Mouse (Mus musculus): ENCODE measurements around the gene Aebp2. TPM values are rescaled to one million over a fixed set of nuclear protein-coding genes. Genes with fewer than 3 reads are reported as not detected.
"Not testable (repeated sequence)": the region's sequence is repeated elsewhere in the genome, so short reads cannot be mapped to it uniquely, and the experiment has no call there.

Aebp2 gene
- total RNA-seq (2015; ENCODE audit: low replicate concordance) (14.3 and 18.7 TPM in 2 replicates), total RNA-seq (2017; ENCODE audit: low replicate concordance) (22.5 and 24.9 TPM in 2 replicates)

GRCm38 (mm10) chr6:140622391-140623225 lies at the start of gene Aebp2:
Gene Aebp2, plus strand, starts transcription at chr6:140622663.
- peak; percentile 21; the same call in 1 of the 2 replicates for ATAC-seq (replicated peaks; ENCODE audit: low FRiP score, poor library complexity, severe bottlenecking)

- no peak for ATAC-seq (replicated peaks; ENCODE audit: low FRiP score, poor library complexity, severe bottlenecking)
Observed at GRCm38 (mm10) chr6:140574943-140575342, 47.5 kb upstream of the Aebp2 start.

- no peak for ATAC-seq (replicated peaks; ENCODE audit: low FRiP score, poor library complexity, severe bottlenecking)
Observed at GRCm38 (mm10) chr6:140576133-140576532, 46.3 kb upstream of the Aebp2 start.

GRCm38 (mm10) chr6:140576961-140577821 lies 45.3 kb upstream of the Aebp2 start:
- no peak for ATAC-seq (replicated peaks; ENCODE audit: low FRiP score, poor library complexity, severe bottlenecking)

GRCm38 (mm10) chr6:140577822-140578170 lies 44.7 kb upstream of the Aebp2 start:
- ATAC-seq (replicated peaks; ENCODE audit: low FRiP score, poor library complexity, severe bottlenecking): no peak

- ATAC-seq (replicated peaks; ENCODE audit: low FRiP score, poor library complexity, severe bottlenecking): not testable (repeated sequence)
Observed at GRCm38 (mm10) chr6:140578985-140579384, 43.5 kb upstream of the Aebp2 start.

- ATAC-seq (replicated peaks; ENCODE audit: low FRiP score, poor library complexity, severe bottlenecking): no peak
Observed at GRCm38 (mm10) chr6:140580170-140580569, 42.3 kb upstream of the Aebp2 start.

GRCm38 (mm10) chr6:140586714-140587259 lies 35.7 kb upstream of the Aebp2 start:
- no peak for ATAC-seq (replicated peaks; ENCODE audit: low FRiP score, poor library complexity, severe bottlenecking)

- ATAC-seq (replicated peaks; ENCODE audit: low FRiP score, poor library complexity, severe bottlenecking): no peak
Observed at GRCm38 (mm10) chr6:140591331-140591730, 31.1 kb upstream of the Aebp2 start.

GRCm38 (mm10) chr6:140592713-140593112 lies 29.8 kb upstream of the Aebp2 start:
- no peak for ATAC-seq (replicated peaks; ENCODE audit: low FRiP score, poor library complexity, severe bottlenecking)

- no peak for ATAC-seq (replicated peaks; ENCODE audit: low FRiP score, poor library complexity, severe bottlenecking)
Observed at GRCm38 (mm10) chr6:140593420-140594170, 28.9 kb upstream of the Aebp2 start.

GRCm38 (mm10) chr6:140595551-140595950 lies 26.9 kb upstream of the Aebp2 start:
- ATAC-seq (replicated peaks; ENCODE audit: low FRiP score, poor library complexity, severe bottlenecking): not testable (repeated sequence)

- ATAC-seq (replicated peaks; ENCODE audit: low FRiP score, poor library complexity, severe bottlenecking): no peak
Observed at GRCm38 (mm10) chr6:140597381-140598329, 24.8 kb upstream of the Aebp2 start.

GRCm38 (mm10) chr6:140598516-140598915 lies 23.9 kb upstream of the Aebp2 start:
- no peak for ATAC-seq (replicated peaks; ENCODE audit: low FRiP score, poor library complexity, severe bottlenecking)

GRCm38 (mm10) chr6:140599337-140599736 lies 23.1 kb upstream of the Aebp2 start:
- ATAC-seq (replicated peaks; ENCODE audit: low FRiP score, poor library complexity, severe bottlenecking): no peak

- not testable (repeated sequence) for ATAC-seq (replicated peaks; ENCODE audit: low FRiP score, poor library complexity, severe bottlenecking)
Observed at GRCm38 (mm10) chr6:140600671-140601070, 21.8 kb upstream of the Aebp2 start.

- no peak for ATAC-seq (replicated peaks; ENCODE audit: low FRiP score, poor library complexity, severe bottlenecking)
Observed at GRCm38 (mm10) chr6:140601175-140601574, 21.3 kb upstream of the Aebp2 start.

- no peak for ATAC-seq (replicated peaks; ENCODE audit: low FRiP score, poor library complexity, severe bottlenecking)
Observed at GRCm38 (mm10) chr6:140603228-140603944, 19.1 kb upstream of the Aebp2 start.

All from erythroid progenitor cell, adult 5-6 weeks (primary cell).